Mouse (Mus musculus) colon, adult 2 months (tissue): Measurements from ENCODE around the gene Adam22. TPM values are rescaled to one million over a fixed set of nuclear protein-coding genes. Genes with fewer than 3 reads are reported as not detected.

ENCODE experiments used
- polyA plus RNA-seq: library from polyadenylated mRNA; depleted of rRNA; stranded (reverse); fragments of >200 nt; gene quantifications from 2 replicates; pipeline ENCODE4 v1.2.3, GENCODE M21; 2012; rRNA removed

Gene Adam22
- polyA plus RNA-seq = 0.82 and 0.87 TPM in 2 replicates

GRCm38 (mm10) chr5:8367614-8368327, at the start of gene Adam22:
Gene Adam22, minus strand, starts transcription at chr5:8368160.

GRCm38 (mm10) chr5:8045855-8046254, 322.1 kb downstream of the Adam22 start, which contains the start of gene Sri:
Gene Sri, plus strand, starts transcription at chr5:8046078.

Other genes with a start within 250 kb of the Adam22 start
- 5.2 and 6.2 TPM in 2 replicates for gene Dbf4, start 54.6 kb upstream of the Adam22 start, polyA plus RNA-seq
- 2.4 and 2.7 TPM in 2 replicates for gene Slc25a40, start 54.7 kb upstream of the Adam22 start, polyA plus RNA-seq